Mouse (Mus musculus): ENCODE measurements around the gene Syne1. TPM values are rescaled to one million over a fixed set of nuclear protein-coding genes. Genes with fewer than 3 reads are reported as not detected.

Gene Syne1
- polyA plus RNA-seq, 1 experiment from 2014 or later = 6.2 TPM

DNA sequence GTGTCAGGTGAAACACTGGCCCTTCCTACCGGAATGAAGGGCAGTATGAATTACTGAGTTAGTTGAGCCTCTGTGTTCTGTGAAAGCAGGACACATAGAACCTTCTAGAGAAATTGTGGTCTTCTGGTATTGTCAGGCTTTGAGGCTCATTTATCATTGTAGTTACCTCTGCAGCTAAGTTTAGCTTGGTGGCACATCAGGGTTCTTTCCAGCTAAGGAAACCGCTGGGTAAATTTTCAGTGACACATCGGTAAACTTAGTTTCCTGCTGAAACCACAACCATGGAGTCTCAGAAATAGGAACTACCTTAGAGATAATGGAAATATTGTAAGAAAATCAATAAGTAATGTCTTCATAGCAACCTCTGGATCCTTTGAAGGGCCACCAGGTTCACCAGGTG lies 573.9 kb downstream of the Syne1 start:
- no peaks in the 10 kb centered on the region for H3K9me3 ChIP-seq (ENCODE audit: low read length)
- TF ChIP-seq EP300 (IDR thresholded peaks at IDR 0.05) (no peak), CTCF (IDR thresholded peaks at IDR 0.05) (no peak)
- WGBS = 92% methylated on average over 3 of the region's 3 CpGs
- DNase-seq (ENCODE audit: low spot score) = no peak
- H3K9ac ChIP-seq (replicated peaks; ENCODE audit: low read depth) = no peak overlapping the region
- no peaks in the 10 kb centered on the region for H3K4me1 ChIP-seq (ENCODE audit: insufficient read depth, low read depth, low read length)
- H3K27ac ChIP-seq (ENCODE audit: low read length) = no peak overlapping the region
- no peaks in the 10 kb centered on the region for H3K36me3 ChIP-seq (ENCODE audit: insufficient read depth, low read length)
- H3K4me3 ChIP-seq (ENCODE audit: low read depth, low read length) = no peak overlapping the region
- H3K27me3 ChIP-seq (replicated peaks; ENCODE audit: insufficient read depth, low read length) = no peaks in the 10 kb centered on the region
- no peak overlapping the region for H3K4me2 ChIP-seq (replicated peaks; ENCODE audit: low read depth, low read length)
- ATAC-seq = no peak

DNA sequence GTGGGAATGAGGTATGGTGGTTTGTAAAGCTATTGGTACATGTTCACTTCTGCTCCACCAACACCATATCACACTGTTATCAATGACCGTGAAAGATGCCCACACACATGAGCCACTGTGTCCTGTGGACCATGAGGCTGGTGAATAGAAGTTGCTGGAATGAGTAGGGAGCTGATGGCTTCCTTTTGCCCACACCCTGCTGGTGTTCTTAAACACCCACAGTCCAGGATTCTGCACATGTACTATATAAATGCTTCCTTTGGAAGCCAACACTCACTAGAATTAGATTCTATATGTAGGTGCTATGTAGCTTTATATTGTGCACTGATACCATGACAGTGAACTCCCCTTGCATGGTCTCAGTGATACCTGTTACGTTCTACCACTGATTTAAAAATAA lies 574.7 kb downstream of the Syne1 start:
- H3K9ac ChIP-seq (replicated peaks; ENCODE audit: low read depth) = no peak overlapping the region
- WGBS = 86% methylated on average over 2 of the region's 2 CpGs
- H3K4me2 ChIP-seq (replicated peaks; ENCODE audit: low read depth, low read length) = no peak overlapping the region
- no peaks in the 10 kb centered on the region for H3K9me3 ChIP-seq (ENCODE audit: low read length)
- no peaks in the 10 kb centered on the region for H3K4me1 ChIP-seq (ENCODE audit: insufficient read depth, low read depth, low read length)
- H3K27me3 ChIP-seq (replicated peaks; ENCODE audit: insufficient read depth, low read length) = no peaks in the 10 kb centered on the region
- H3K27ac ChIP-seq (ENCODE audit: low read length) = no peak overlapping the region
- TF ChIP-seq EP300 (IDR thresholded peaks at IDR 0.05) = no peak
- no peak for TF ChIP-seq CTCF (IDR thresholded peaks at IDR 0.05)
- H3K4me3 ChIP-seq (ENCODE audit: low read depth, low read length) = no peak overlapping the region
- H3K36me3 ChIP-seq (ENCODE audit: insufficient read depth, low read length) = no peaks in the 10 kb centered on the region
- no peak for DNase-seq (ENCODE audit: low spot score)
- no peak for ATAC-seq

DNA sequence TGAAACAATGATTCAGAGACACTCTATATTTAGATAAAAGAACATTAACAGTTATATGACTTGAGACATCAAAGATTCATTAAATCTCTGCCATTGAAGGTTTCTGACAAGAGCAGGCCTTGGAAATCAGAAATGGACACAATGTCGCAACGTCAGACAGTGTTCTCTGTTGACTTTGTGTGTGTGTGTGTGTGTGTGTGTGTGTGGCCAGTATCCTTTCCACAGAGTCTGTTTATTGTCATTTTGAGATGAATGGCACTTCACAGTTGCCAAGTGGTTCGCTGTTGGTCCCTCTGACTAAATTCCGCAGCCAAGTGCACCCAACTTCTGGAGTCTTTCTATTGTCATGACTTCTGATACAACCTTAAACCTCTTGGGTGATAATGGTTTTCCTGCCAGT lies 577.0 kb downstream of the Syne1 start:
- 59% methylated on average over 4 of the region's 4 CpGs for WGBS
- Histone ChIP-seq H3K9me3 (ENCODE audit: low read length) (no peaks in the 10 kb centered on the region), H3K9ac (replicated peaks; ENCODE audit: low read depth) (no peak overlapping the region), H3K27me3 (replicated peaks; ENCODE audit: insufficient read depth, low read length) (no peaks in the 10 kb centered on the region), H3K27ac (ENCODE audit: low read length) (no peak overlapping the region), H3K4me2 (replicated peaks; ENCODE audit: low read depth, low read length) (no peak overlapping the region), H3K36me3 (ENCODE audit: insufficient read depth, low read length) (no peaks in the 10 kb centered on the region), H3K4me1 (ENCODE audit: insufficient read depth, low read depth, low read length) (no peaks in the 10 kb centered on the region), H3K4me3 (ENCODE audit: low read depth, low read length) (no peak overlapping the region)
- ATAC-seq (no peak), DNase-seq (ENCODE audit: low spot score) (no peak)
- TF ChIP-seq EP300 (IDR thresholded peaks at IDR 0.05) (no peak), CTCF (IDR thresholded peaks at IDR 0.05) (no peak)

DNA sequence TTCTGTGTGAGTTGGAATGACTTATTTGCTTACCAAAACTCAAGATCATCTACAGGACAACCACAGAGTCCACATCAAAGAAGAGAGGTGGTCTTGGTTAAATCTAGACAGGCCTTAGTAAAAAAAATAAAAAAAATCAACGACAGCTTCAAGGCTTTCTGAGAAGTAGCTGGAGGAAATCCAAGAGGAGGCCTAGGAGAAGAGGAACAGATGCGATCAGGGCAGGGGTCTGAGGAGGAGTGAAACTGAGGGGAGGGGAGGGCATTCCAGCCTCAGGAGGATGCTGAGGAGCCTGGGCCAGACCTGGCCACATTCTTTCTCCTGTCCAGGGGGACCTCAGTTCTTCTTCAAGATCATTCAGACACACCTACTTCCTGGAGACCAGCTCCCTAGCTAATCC lies 579.3 kb downstream of the Syne1 start:
- no peak overlapping the region for H3K27ac ChIP-seq (ENCODE audit: low read length)
- ATAC-seq (no peak), DNase-seq (ENCODE audit: low spot score) (no peak)
- no peak overlapping the region for H3K4me3 ChIP-seq (ENCODE audit: low read depth, low read length)
- 17% methylated on average over 2 of the region's 2 CpGs for WGBS
- H3K9ac ChIP-seq (replicated peaks; ENCODE audit: low read depth) = no peak overlapping the region
- H3K9me3 ChIP-seq (ENCODE audit: low read length) = no peaks in the 10 kb centered on the region
- TF ChIP-seq CTCF (IDR thresholded peaks at IDR 0.05) = no peak
- no peak for TF ChIP-seq EP300 (IDR thresholded peaks at IDR 0.05)
- no peaks in the 10 kb centered on the region for H3K27me3 ChIP-seq (replicated peaks; ENCODE audit: insufficient read depth, low read length)
- no peaks in the 10 kb centered on the region for H3K36me3 ChIP-seq (ENCODE audit: insufficient read depth, low read length)
- no peaks in the 10 kb centered on the region for H3K4me1 ChIP-seq (ENCODE audit: insufficient read depth, low read depth, low read length)
- no peak overlapping the region for H3K4me2 ChIP-seq (replicated peaks; ENCODE audit: low read depth, low read length)

DNA sequence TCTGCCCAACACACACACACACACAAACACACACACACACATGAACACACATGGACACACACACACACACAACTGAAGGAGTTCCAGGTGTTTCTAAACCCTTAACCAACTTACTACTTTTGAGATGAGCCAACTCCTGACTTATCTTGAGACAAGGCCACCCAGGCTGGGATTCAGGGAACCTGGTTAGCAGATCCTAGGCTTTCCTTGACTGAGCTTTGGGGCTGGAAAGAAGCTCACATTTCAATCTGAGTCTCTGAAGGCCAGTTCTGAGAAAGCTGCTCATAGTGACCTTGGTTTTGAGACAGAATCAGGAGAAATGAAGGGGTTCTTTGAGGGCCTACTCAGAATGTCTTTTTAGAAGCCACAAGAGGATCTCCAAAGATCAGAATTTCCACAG lies 579.7 kb downstream of the Syne1 start:
- ATAC-seq (no peak), DNase-seq (ENCODE audit: low spot score) (no peak)
- H3K27me3 ChIP-seq (replicated peaks; ENCODE audit: insufficient read depth, low read length) = no peaks in the 10 kb centered on the region
- no peaks in the 10 kb centered on the region for H3K9me3 ChIP-seq (ENCODE audit: low read length)
- no peak overlapping the region for H3K9ac ChIP-seq (replicated peaks; ENCODE audit: low read depth)
- H3K27ac ChIP-seq (ENCODE audit: low read length) = no peak overlapping the region
- H3K36me3 ChIP-seq (ENCODE audit: insufficient read depth, low read length) = no peaks in the 10 kb centered on the region
- H3K4me1 ChIP-seq (ENCODE audit: insufficient read depth, low read depth, low read length) = no peaks in the 10 kb centered on the region
- TF ChIP-seq CTCF (IDR thresholded peaks at IDR 0.05) = no peak
- H3K4me3 ChIP-seq (ENCODE audit: low read depth, low read length) = no peak overlapping the region
- H3K4me2 ChIP-seq (replicated peaks; ENCODE audit: low read depth, low read length) = no peak overlapping the region

DNA sequence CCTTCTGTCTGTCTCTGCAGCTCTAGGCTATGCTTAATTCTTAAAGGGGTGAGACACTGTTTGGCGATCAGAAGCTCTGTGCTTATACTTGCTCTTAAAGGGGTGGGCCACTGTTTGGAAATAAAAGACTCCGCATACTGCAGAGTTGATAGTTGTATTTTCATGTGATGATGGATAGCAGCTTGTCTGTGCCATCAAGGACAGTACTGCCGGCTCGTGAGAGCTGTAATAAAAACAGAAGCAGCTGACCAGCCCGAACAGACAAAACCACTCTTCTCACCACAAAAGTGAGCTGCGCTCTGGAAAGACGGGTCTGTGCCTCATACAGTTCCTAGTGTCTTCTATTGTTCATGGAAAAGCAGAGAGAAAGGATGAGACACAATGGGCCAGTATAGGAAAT lies 580.1 kb downstream of the Syne1 start:
- DNase-seq (ENCODE audit: low spot score) = no peak
- H3K36me3 ChIP-seq (ENCODE audit: insufficient read depth, low read length) = no peaks in the 10 kb centered on the region
- no peak overlapping the region for H3K4me2 ChIP-seq (replicated peaks; ENCODE audit: low read depth, low read length)
- H3K4me3 ChIP-seq (ENCODE audit: low read depth, low read length) = no peak overlapping the region
- no peak for ATAC-seq
- TF ChIP-seq CTCF (IDR thresholded peaks at IDR 0.05) (no peak), EP300 (IDR thresholded peaks at IDR 0.05) (no peak)
- no peak overlapping the region for H3K27ac ChIP-seq (ENCODE audit: low read length)
- H3K9me3 ChIP-seq (ENCODE audit: low read length) = no peaks in the 10 kb centered on the region
- no peaks in the 10 kb centered on the region for H3K27me3 ChIP-seq (replicated peaks; ENCODE audit: insufficient read depth, low read length)
- WGBS = 53% methylated on average over 7 of the region's 7 CpGs
- H3K4me1 ChIP-seq (ENCODE audit: insufficient read depth, low read depth, low read length) = no peaks in the 10 kb centered on the region
- no peak overlapping the region for H3K9ac ChIP-seq (replicated peaks; ENCODE audit: low read depth)

Other genes starting within 250 kb of the Syne1 start
- gene Myct1, start 42.3 kb upstream of the Syne1 start, polyA plus RNA-seq (2015; fragmentation: Nextera tagmentation; extraction: Ambion mirVana) = 23.7 and 27.3 TPM in 2 replicates
- gene Vip, start 87.7 kb upstream of the Syne1 start, polyA plus RNA-seq (2015; fragmentation: Nextera tagmentation; extraction: Ambion mirVana) = 0.18 and 0.27 TPM in 2 replicates